Mouse (Mus musculus) lung, embryonic 14.5 days (tissue): ENCODE data around the gene Tpst1. TPM values are rescaled to one million over a fixed set of nuclear protein-coding genes. Genes with fewer than 3 reads are reported as not detected.

Source experiments
- ATAC-seq: fragments of 200-750 bp; cut with Nextera tagmentation; 2 replicates; pipeline ENCODE4 v1.8.0; 2017; ENCODE audit warnings: mild to moderate bottlenecking, moderate TSS enrichment, moderate library complexity; ENCODE audit not compliant: insufficient read depth
- DNase-seq: peaks from one replicate; pipeline ENCODE4 v3.0.0-alpha.2; 2015
- H3K27ac ChIP-seq: fragments of 300-500 bp; sonication (generic); 2 replicates; pipeline ENCODE4 v1.5.1; 2014; ENCODE audit warnings: low read depth, mild to moderate bottlenecking, moderate library complexity
- H3K27me3 ChIP-seq: fragments of 300-500 bp; sonication (generic); 2 replicates; pipeline ENCODE4 v1.6.1; 2014; ENCODE audit warnings: low read length, control low read depth; ENCODE audit not compliant: insufficient read depth
- H3K36me3 ChIP-seq: fragments of 300-500 bp; sonication (generic); 2 replicates; pipeline ENCODE4 v1.6.1; 2014; ENCODE audit warnings: control low read depth; ENCODE audit not compliant: insufficient read depth
- H3K4me1 ChIP-seq: fragments of 300-500 bp; sonication (generic); 2 replicates; pipeline ENCODE4 v1.6.1; 2014; ENCODE audit warnings: antibody characterized with exemption, control low read depth; ENCODE audit not compliant: insufficient read depth
- H3K4me2 ChIP-seq: fragments of 300-500 bp; sonication (generic); 2 replicates; pipeline ENCODE4 v1.6.1; 2014; ENCODE audit warnings: mild to moderate bottlenecking
- H3K4me3 ChIP-seq: fragments of 300-500 bp; sonication (generic); 2 replicates; pipeline ENCODE4 v1.5.1; 2014; ENCODE audit warnings: low read depth, low read length
- H3K9ac ChIP-seq: fragments of 300-500 bp; sonication (generic); 2 replicates; pipeline ENCODE4 v1.6.1; 2014
- H3K9me3 ChIP-seq: fragments of 300-500 bp; sonication (generic); 2 replicates; pipeline ENCODE4 v1.6.1; 2016; ENCODE audit warnings: low read depth, low read length, control low read depth
- CTCF ChIP-seq: IDR thresholded peaks from 2 replicates; pipeline ENCODE4 v1.5.1; 2016; ENCODE audit warnings: antibody characterized with exemption, low read depth
- WGBS: fragments of 180-500 bp; shearing (Covaris S2); extraction: QIAGEN DNeasy Blood & Tissue Kit; methylation state at CpG from one replicate; pipeline ENCODE4 v1.1.7; 2014; 5-methylcytosine and 5-hydroxymethylcytosine counted together
- polyA plus RNA-seq: library from polyadenylated mRNA; unstranded; fragments of >200 nt; fragmentation: Nextera tagmentation; extraction: Ambion mirVana; gene quantifications from 2 replicates; pipeline ENCODE4 v1.2.1, GENCODE M21; 2014

Tpst1 gene
- polyA plus RNA-seq, 1 experiment from 2014 or later = 76.1 TPM

DNA sequence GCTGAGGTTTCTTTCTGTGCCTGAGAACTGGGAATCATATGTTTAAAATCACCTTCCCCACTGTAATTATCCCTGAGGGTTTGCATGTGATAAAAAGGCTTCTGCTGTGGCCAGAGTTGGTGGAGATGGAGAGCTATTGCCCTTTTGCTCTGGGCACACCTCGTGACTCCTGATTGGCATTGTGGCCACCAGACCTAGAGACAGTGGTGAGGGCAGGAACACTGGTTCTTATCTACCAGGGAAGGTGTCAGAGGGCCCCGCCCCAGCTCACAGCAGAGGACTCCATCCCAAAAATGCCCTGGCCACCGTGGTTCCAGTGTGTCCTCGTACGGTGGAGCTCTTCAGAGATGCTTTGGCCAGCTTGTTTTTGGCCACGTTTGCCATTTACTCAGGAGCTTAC is 20.2 kb upstream of the Tpst1 start:
- H3K9ac ChIP-seq = no peak overlapping the region
- ATAC-seq (no peak), DNase-seq (no peak)
- no peak for TF ChIP-seq CTCF
- H3K9me3 ChIP-seq = no peaks in the 10 kb centered on the region
- H3K4me3 ChIP-seq = no peak overlapping the region
- no peaks in the 10 kb centered on the region for H3K27me3 ChIP-seq
- H3K4me2 ChIP-seq = no peak overlapping the region
- 89% methylated on average over 6 of the region's 6 CpGs for WGBS
- H3K36me3 ChIP-seq = peaks cover 37% of the 10 kb centered on the region; the same call in 1 of the 2 replicates
- no peak overlapping the region for H3K27ac ChIP-seq
- no peaks in the 10 kb centered on the region for H3K4me1 ChIP-seq

DNA sequence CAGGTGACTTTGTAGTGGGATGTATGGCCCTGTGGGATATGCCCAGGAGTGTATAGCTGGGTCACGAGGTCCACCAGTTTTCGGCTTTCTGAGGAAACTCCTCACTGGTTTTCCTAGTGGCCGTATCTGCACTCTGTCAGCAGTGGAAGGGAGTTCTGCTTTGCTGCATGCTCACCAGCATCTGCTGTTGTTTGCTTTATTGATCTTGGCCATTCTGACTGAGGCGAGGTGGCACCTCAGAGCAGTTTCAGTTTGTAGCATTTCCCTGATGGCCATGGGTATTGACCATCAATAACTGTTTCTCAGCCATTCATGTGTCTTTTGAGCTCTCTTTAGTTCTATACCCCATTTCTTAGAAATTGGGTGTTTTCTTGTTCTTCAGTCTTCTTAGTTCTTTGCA is 17.4 kb upstream of the Tpst1 start:
- WGBS = 90% methylated on average over 4 of the region's 4 CpGs
- H3K27ac ChIP-seq = no peak overlapping the region
- peaks cover 32% of the 10 kb centered on the region for H3K36me3 ChIP-seq
- no peaks in the 10 kb centered on the region for H3K9me3 ChIP-seq
- no peaks in the 10 kb centered on the region for H3K27me3 ChIP-seq
- DNase-seq = no peak
- H3K4me3 ChIP-seq = no peak overlapping the region
- no peak overlapping the region for H3K4me2 ChIP-seq
- H3K9ac ChIP-seq = no peak overlapping the region
- no peak for ATAC-seq
- TF ChIP-seq CTCF = no peak
- no peaks in the 10 kb centered on the region for H3K4me1 ChIP-seq

DNA sequence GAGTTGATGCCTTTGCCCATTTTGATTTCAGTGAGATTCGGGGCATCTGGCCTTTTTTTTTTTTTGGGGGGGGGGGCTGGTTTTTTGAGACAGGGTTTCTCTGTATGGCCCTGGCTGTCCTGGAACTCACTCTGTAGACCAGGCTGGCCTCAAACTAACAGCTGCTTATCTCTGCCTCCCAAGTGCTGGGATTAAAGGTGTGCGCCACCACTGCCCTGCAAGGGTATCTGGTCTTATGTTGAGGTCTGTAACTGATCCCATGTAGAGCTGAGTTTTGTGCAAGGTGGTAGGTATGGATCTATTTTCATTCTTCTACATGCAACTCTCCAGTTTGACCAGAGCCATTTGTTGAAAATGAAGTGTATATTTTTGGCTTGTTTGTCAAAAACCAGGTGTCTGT is 16.8 kb upstream of the Tpst1 start:
- Histone ChIP-seq H3K4me3 (no peak overlapping the region), H3K27me3 (no peaks in the 10 kb centered on the region), H3K4me2 (no peak overlapping the region), H3K9ac (no peak overlapping the region), H3K36me3 (peaks cover 30% of the 10 kb centered on the region), H3K27ac (no peak overlapping the region), H3K9me3 (no peaks in the 10 kb centered on the region), H3K4me1 (no peaks in the 10 kb centered on the region)
- no peak for DNase-seq
- no peak for ATAC-seq
- WGBS = 91% methylated on average over 2 of the region's 2 CpGs
- TF ChIP-seq CTCF = no peak

DNA sequence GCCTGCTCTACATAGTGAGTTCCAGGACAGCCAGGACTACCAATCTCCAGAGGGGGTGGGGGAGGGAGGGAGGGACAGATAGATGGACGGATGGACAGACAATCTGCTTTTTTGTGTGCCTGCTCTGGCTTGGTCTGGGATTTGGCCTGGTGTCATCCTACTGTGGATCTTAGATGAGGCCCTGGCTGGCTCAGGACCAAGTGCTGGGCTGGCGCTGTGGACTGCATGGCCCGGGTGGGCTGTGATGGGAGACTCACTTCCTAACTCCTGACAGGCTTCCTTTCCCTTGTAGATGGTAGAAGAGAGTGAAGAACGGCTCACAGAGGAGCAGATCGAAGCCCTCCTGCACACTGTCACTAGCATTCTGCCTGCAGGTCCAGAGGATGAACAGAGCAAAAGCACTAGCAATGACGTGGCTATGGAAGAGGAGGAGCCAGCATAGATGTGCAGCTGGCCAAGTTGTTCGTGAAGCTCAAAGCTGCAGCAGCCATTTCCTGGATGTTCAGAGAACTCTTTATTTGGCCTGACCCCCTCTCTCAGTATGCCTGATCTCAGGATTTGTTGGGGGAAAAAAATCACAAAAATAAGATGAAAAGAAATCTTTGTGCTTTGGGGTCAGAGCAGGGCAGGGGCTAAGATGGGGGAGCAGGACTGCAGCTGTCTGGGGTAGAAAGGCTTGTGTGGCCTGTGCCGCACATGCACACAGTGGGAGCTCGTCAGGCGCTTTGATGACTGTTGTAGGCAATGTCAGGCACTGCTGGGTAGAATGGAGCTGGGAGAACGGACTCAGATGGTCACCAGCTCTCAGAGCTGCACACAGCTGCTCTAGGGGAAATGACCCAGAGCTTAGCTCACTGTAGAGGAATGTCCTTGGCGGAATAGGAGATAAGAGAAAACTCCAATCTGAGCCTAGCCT is 13.5 kb upstream of the Tpst1 start:
- no peak overlapping the region for H3K9ac ChIP-seq

DNA sequence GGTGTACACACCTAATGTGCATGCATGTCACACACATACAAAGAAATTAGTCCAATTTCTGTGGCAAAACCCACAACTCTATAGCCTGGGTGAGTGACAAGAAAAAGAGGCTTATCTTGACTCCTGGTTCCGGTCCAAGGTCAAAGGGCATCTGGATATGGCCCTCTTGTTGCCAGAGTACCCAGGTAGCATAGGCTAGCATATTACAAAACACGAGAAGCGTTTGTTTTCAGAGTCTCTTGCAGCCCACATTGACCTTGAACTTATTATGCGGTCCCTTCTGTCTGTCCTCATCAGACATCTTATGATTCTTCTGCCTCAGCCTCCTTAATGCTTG is 12.8 kb upstream of the Tpst1 start:
- Histone ChIP-seq H3K36me3 (peaks cover 28% of the 10 kb centered on the region), H3K4me2 (no peak overlapping the region), H3K9ac (no peak overlapping the region), H3K27me3 (no peaks in the 10 kb centered on the region), H3K9me3 (no peaks in the 10 kb centered on the region), H3K4me3 (no peak overlapping the region), H3K4me1 (no peaks in the 10 kb centered on the region), H3K27ac (no peak overlapping the region)
- 77% methylated on average over 4 of the region's 4 CpGs for WGBS
- ATAC-seq (no peak), DNase-seq (no peak)
- TF ChIP-seq CTCF = no peak

More for the DNA sequence above, 13.5 kb upstream of the Tpst1 start:
- no peaks in the 10 kb centered on the region for H3K4me1 ChIP-seq
- DNase-seq (peak; percentile 28), ATAC-seq (peak; percentile 35; the same call in 1 of the 2 replicates)
- H3K4me2 ChIP-seq = no peak overlapping the region
- no peaks in the 10 kb centered on the region for H3K9me3 ChIP-seq
- H3K4me3 ChIP-seq = no peak overlapping the region
- H3K27me3 ChIP-seq = no peaks in the 10 kb centered on the region
- peaks cover 30% of the 10 kb centered on the region for H3K36me3 ChIP-seq
- peak overlapping the region; percentile 60; the same call in 1 of the 2 replicates for H3K27ac ChIP-seq
- TF ChIP-seq CTCF = no peak
- WGBS = 70% methylated on average over 12 of the region's 12 CpGs

DNA sequence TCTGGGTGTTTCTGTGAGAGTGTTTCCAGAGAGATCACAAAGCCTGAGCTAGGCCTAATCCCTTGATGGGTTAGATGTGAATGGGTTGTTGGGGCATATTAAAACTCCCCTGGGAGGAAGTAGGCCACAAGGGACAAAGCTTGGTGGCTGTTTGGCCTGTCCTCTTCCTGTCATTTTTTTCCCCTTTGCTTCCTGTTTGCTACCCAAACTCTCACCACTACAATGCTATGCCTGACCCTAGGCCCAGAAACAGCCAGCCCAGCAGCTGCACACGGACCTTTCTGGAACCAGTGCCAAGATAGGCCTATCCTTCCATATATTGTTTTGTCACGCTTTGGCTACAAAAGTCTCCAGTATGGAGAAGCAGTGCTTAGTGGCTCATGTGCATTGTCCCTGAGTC is 11.0 kb upstream of the Tpst1 start:
- Histone ChIP-seq H3K4me3 (no peak overlapping the region), H3K9ac (no peak overlapping the region), H3K4me2 (no peak overlapping the region), H3K4me1 (no peaks in the 10 kb centered on the region), H3K27ac (0 out of 2 replicates have a peak overlapping the region, but pooled peaks have one; percentile 33), H3K27me3 (no peaks in the 10 kb centered on the region), H3K9me3 (no peaks in the 10 kb centered on the region), H3K36me3 (peaks cover 23% of the 10 kb centered on the region)
- 50% methylated on average over 2 of the region's 2 CpGs for WGBS
- DNase-seq (peak; percentile 57), ATAC-seq (no peak)
- TF ChIP-seq CTCF = no peak

DNA sequence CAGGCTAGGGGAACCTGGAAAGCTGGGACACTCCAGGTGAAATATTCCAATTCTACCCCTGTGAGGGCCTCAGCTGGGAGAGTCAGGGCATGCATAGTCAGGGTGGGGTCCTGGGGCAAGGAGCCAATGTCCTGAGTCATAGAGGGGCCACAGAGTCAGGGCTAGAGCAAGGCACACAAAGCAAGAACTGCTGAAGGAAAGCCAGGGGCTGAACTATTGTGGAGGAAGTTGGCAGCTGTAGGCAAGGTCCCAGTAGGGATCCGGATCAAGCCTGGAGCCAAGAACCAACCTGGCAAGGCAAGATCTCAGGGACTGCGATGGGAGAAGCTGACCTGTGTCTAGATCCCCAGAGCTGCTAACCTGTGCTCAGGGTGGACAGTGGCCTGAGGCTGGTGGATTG is 9.4 kb upstream of the Tpst1 start:
- no peak for TF ChIP-seq CTCF
- ATAC-seq (no peak), DNase-seq (no peak)
- H3K27me3 ChIP-seq = no peaks in the 10 kb centered on the region
- peaks cover 23% of the 10 kb centered on the region for H3K36me3 ChIP-seq
- whole genome bisulfite sequencing = 93% methylated on average over 2 of the region's 2 CpGs
- no peak overlapping the region for H3K4me3 ChIP-seq
- H3K4me2 ChIP-seq = no peak overlapping the region
- H3K27ac ChIP-seq = no peak overlapping the region
- H3K9me3 ChIP-seq = no peaks in the 10 kb centered on the region
- no peak overlapping the region for H3K9ac ChIP-seq
- no peaks in the 10 kb centered on the region for H3K4me1 ChIP-seq
